Mouse (Mus musculus): Measurements from ENCODE around the gene Akt3. TPM values are rescaled to one million over a fixed set of nuclear protein-coding genes. Genes with fewer than 3 reads are reported as not detected.
A peak's percentile ranks its signal among the peaks of the same experiment; 100 is the strongest.

The Akt3 gene
- polyA plus RNA-seq, 1 experiment from 2014 or later: 4.0 TPM

DNA sequence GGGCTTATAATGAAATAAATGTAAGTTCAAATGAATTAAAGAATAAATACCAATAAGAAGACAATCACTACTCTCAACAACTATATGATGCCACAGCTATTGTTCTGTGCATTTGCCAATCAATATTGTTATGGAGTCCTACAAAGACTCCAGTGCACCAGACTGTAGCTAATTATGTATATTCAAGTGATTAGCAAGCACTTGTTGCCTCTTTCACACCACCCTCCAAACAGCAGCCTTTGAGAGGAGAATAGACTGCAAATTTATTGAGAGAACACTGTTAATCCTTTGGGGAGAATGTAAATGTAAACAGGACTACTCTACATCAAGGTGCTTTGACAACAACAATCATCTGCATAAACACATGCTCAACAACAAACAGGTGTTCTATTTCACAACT, 86.7 kb downstream of the Akt3 start:
- no peak overlapping the region for H3K9ac ChIP-seq (replicated peaks; ENCODE audit: low read depth)
- no peaks in the 10 kb centered on the region for H3K36me3 ChIP-seq (ENCODE audit: insufficient read depth, low read length)
- H3K4me2 ChIP-seq (replicated peaks; ENCODE audit: low read depth, low read length): no peak overlapping the region
- no peaks in the 10 kb centered on the region for H3K4me1 ChIP-seq (ENCODE audit: insufficient read depth, low read depth, low read length)
- H3K27me3 ChIP-seq (replicated peaks; ENCODE audit: insufficient read depth, low read length): no peaks in the 10 kb centered on the region
- H3K9me3 ChIP-seq (ENCODE audit: low read length): no peaks in the 10 kb centered on the region
- H3K27ac ChIP-seq (ENCODE audit: low read length): no peak overlapping the region
- DNase-seq (ENCODE audit: low spot score): no peak
- no peak for ATAC-seq
- no peak overlapping the region for H3K4me3 ChIP-seq (ENCODE audit: low read depth, low read length)
- TF ChIP-seq EP300 (IDR thresholded peaks at IDR 0.05) (no peak), CTCF (IDR thresholded peaks at IDR 0.05) (no peak)

- Histone ChIP-seq H3K4me3 (ENCODE audit: low read depth, low read length) (no peak overlapping the region), H3K9me3 (ENCODE audit: low read length) (no peaks in the 10 kb centered on the region), H3K36me3 (ENCODE audit: insufficient read depth, low read length) (no peaks in the 10 kb centered on the region), H3K27me3 (replicated peaks; ENCODE audit: insufficient read depth, low read length) (no peaks in the 10 kb centered on the region), H3K4me1 (ENCODE audit: insufficient read depth, low read depth, low read length) (no peaks in the 10 kb centered on the region), H3K4me2 (replicated peaks; ENCODE audit: low read depth, low read length) (no peak overlapping the region), H3K9ac (replicated peaks; ENCODE audit: low read depth) (no peak overlapping the region), H3K27ac (ENCODE audit: low read length) (no peak overlapping the region)
- DNase-seq (ENCODE audit: low spot score) (no peak), ATAC-seq (no peak)
- 54% methylated on average over 2 of the region's 2 CpGs for WGBS
- no peak for TF ChIP-seq CTCF (IDR thresholded peaks at IDR 0.05)
- no peak for TF ChIP-seq EP300 (IDR thresholded peaks at IDR 0.05)
These were observed 92.2 kb downstream of the Akt3 start for GRCm38 (mm10) chr1:177165789-177166188.

- ATAC-seq: no peak
- no peaks in the 10 kb centered on the region for H3K4me1 ChIP-seq (ENCODE audit: insufficient read depth, low read depth, low read length)
- TF ChIP-seq CTCF (IDR thresholded peaks at IDR 0.05): no peak
- no peak for TF ChIP-seq EP300 (IDR thresholded peaks at IDR 0.05)
- H3K4me2 ChIP-seq (replicated peaks; ENCODE audit: low read depth, low read length): no peak overlapping the region
- no peak overlapping the region for H3K27ac ChIP-seq (ENCODE audit: low read length)
- DNase-seq (ENCODE audit: low spot score): no peak
- H3K4me3 ChIP-seq (ENCODE audit: low read depth, low read length): no peak overlapping the region
- 83% methylated on average over 2 of the region's 2 CpGs for whole genome bisulfite sequencing
- no peaks in the 10 kb centered on the region for H3K36me3 ChIP-seq (ENCODE audit: insufficient read depth, low read length)
- H3K27me3 ChIP-seq (replicated peaks; ENCODE audit: insufficient read depth, low read length): no peaks in the 10 kb centered on the region
- no peak overlapping the region for H3K9ac ChIP-seq (replicated peaks; ENCODE audit: low read depth)
- H3K9me3 ChIP-seq (ENCODE audit: low read length): no peaks in the 10 kb centered on the region
These were observed 92.7 kb downstream of the Akt3 start for GRCm38 (mm10) chr1:177165336-177165735.

DNA sequence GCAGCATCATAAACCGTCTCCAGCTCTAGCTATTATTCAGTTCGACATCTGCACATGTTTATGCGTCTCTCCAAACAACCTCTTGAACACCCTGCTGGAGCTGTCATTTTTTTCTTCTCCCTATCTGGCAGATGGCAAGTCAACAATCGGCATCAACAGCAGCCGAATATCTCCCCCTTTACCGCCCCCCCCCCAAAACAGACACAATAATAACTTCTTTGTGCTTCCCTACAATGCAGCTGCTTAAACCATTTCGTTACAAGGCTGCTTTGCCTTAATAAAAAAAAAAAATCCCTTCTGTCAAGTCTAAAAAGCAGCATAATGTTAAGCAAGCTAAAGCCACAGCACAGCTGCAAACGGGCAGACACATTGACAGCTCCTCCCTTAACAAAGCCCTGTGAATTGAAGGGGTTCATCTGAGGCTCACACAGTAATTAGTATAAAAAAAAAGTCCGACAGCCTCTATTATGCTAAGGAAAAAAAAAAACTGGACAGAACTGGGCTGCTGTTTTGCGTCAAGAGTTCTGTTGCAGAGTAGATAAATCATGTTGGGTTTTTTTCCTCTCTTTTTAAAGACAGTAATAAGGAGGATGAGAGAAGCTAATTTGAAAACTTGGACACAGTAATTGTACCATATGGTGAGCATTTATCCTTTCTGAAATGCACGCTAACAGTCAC, 107.5 kb downstream of the Akt3 start:
- DNase-seq (ENCODE audit: low spot score) (peak; percentile 59), ATAC-seq (peak; percentile 32; the same call in 1 of the 2 replicates)
- WGBS: 30% methylated on average over 11 of the region's 11 CpGs
- TF ChIP-seq EP300 (IDR thresholded peaks at IDR 0.05) (no peak), CTCF (IDR thresholded peaks at IDR 0.05) (no peak)
- no peaks in the 10 kb centered on the region for H3K9me3 ChIP-seq (ENCODE audit: low read length)
- H3K4me1 ChIP-seq (ENCODE audit: insufficient read depth, low read depth, low read length): no peaks in the 10 kb centered on the region
- no peak overlapping the region for H3K4me2 ChIP-seq (replicated peaks; ENCODE audit: low read depth, low read length)
- H3K9ac ChIP-seq (replicated peaks; ENCODE audit: low read depth): no peak overlapping the region
- no peak overlapping the region for H3K27ac ChIP-seq (ENCODE audit: low read length)
- H3K27me3 ChIP-seq (replicated peaks; ENCODE audit: insufficient read depth, low read length): no peaks in the 10 kb centered on the region
- H3K36me3 ChIP-seq (ENCODE audit: insufficient read depth, low read length): no peaks in the 10 kb centered on the region
- no peak overlapping the region for H3K4me3 ChIP-seq (ENCODE audit: low read depth, low read length)

- Histone ChIP-seq H3K36me3 (ENCODE audit: insufficient read depth, low read length) (no peaks in the 10 kb centered on the region), H3K4me1 (ENCODE audit: insufficient read depth, low read depth, low read length) (no peaks in the 10 kb centered on the region), H3K27ac (ENCODE audit: low read length) (no peak overlapping the region), H3K27me3 (replicated peaks; ENCODE audit: insufficient read depth, low read length) (no peaks in the 10 kb centered on the region), H3K9ac (replicated peaks; ENCODE audit: low read depth) (no peak overlapping the region), H3K9me3 (ENCODE audit: low read length) (no peaks in the 10 kb centered on the region), H3K4me2 (replicated peaks; ENCODE audit: low read depth, low read length) (no peak overlapping the region), H3K4me3 (ENCODE audit: low read depth, low read length) (no peak overlapping the region)
- TF ChIP-seq CTCF (IDR thresholded peaks at IDR 0.05): no peak
- no peak for TF ChIP-seq EP300 (IDR thresholded peaks at IDR 0.05)
- DNase-seq (ENCODE audit: low spot score): no peak
- WGBS: 64% methylated on average over 2 of the region's 2 CpGs
- ATAC-seq: no peak
These were observed 109.3 kb downstream of the Akt3 start for GRCm38 (mm10) chr1:177148746-177149145.

DNA sequence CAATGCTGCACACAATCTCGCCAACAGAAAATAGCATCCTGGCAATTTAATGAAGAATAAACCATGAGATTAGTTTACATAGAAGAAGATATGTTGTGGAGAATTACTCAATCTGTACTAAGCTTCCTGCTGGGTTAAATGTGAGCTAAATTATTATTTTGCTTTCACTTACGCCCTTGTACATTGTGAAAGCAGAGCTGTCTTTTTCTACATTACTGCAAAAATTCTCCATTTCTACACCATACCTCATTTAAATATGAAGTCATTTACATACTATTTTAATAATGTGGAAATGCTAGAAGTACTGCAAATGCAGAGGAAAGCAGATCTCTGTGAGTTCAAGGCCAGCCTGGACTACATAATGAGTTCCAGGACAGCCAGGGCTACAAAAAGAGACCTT, 116.5 kb downstream of the Akt3 start:
- no peak overlapping the region for H3K4me3 ChIP-seq (ENCODE audit: low read depth, low read length)
- 89% methylated on average over 2 of the region's 2 CpGs for WGBS
- no peak overlapping the region for H3K9ac ChIP-seq (replicated peaks; ENCODE audit: low read depth)
- H3K36me3 ChIP-seq (ENCODE audit: insufficient read depth, low read length): no peaks in the 10 kb centered on the region
- DNase-seq (ENCODE audit: low spot score) (peak; percentile 15), ATAC-seq (no peak)
- H3K27me3 ChIP-seq (replicated peaks; ENCODE audit: insufficient read depth, low read length): no peaks in the 10 kb centered on the region
- TF ChIP-seq CTCF (IDR thresholded peaks at IDR 0.05) (no peak), EP300 (IDR thresholded peaks at IDR 0.05) (no peak)
- no peaks in the 10 kb centered on the region for H3K9me3 ChIP-seq (ENCODE audit: low read length)
- no peaks in the 10 kb centered on the region for H3K4me1 ChIP-seq (ENCODE audit: insufficient read depth, low read depth, low read length)
- no peak overlapping the region for H3K4me2 ChIP-seq (replicated peaks; ENCODE audit: low read depth, low read length)
- no peak overlapping the region for H3K27ac ChIP-seq (ENCODE audit: low read length)

- TF ChIP-seq CTCF (IDR thresholded peaks at IDR 0.05) (no peak), EP300 (IDR thresholded peaks at IDR 0.05) (no peak)
- ATAC-seq: no peak
- WGBS: 75% methylated on average over 6 of the region's 6 CpGs
- Histone ChIP-seq H3K4me3 (ENCODE audit: low read depth, low read length) (no peak overlapping the region), H3K4me1 (ENCODE audit: insufficient read depth, low read depth, low read length) (no peaks in the 10 kb centered on the region), H3K9me3 (ENCODE audit: low read length) (no peaks in the 10 kb centered on the region), H3K9ac (replicated peaks; ENCODE audit: low read depth) (no peak overlapping the region), H3K36me3 (ENCODE audit: insufficient read depth, low read length) (no peaks in the 10 kb centered on the region), H3K27ac (ENCODE audit: low read length) (no peak overlapping the region), H3K4me2 (replicated peaks; ENCODE audit: low read depth, low read length) (no peak overlapping the region), H3K27me3 (replicated peaks; ENCODE audit: insufficient read depth, low read length) (no peaks in the 10 kb centered on the region)
- no peak for DNase-seq (ENCODE audit: low spot score)
These were observed 118.4 kb downstream of the Akt3 start for GRCm38 (mm10) chr1:177139652-177140051.
